Mouse (Mus musculus) CD4-positive naive resting alpha-beta T cell, adult 57 days (primary cell): ENCODE data around the gene Casp9. TPM values are rescaled to one million over a fixed set of nuclear protein-coding genes. Genes with fewer than 3 reads are reported as not detected.

Experiments
- total RNA-seq: library from RNA; stranded (reverse); gene quantifications from one replicate; pipeline ENCODE4 v1.2.4, GENCODE M21; 2023

Gene Casp9
- total RNA-seq: 9.7 TPM

DNA sequence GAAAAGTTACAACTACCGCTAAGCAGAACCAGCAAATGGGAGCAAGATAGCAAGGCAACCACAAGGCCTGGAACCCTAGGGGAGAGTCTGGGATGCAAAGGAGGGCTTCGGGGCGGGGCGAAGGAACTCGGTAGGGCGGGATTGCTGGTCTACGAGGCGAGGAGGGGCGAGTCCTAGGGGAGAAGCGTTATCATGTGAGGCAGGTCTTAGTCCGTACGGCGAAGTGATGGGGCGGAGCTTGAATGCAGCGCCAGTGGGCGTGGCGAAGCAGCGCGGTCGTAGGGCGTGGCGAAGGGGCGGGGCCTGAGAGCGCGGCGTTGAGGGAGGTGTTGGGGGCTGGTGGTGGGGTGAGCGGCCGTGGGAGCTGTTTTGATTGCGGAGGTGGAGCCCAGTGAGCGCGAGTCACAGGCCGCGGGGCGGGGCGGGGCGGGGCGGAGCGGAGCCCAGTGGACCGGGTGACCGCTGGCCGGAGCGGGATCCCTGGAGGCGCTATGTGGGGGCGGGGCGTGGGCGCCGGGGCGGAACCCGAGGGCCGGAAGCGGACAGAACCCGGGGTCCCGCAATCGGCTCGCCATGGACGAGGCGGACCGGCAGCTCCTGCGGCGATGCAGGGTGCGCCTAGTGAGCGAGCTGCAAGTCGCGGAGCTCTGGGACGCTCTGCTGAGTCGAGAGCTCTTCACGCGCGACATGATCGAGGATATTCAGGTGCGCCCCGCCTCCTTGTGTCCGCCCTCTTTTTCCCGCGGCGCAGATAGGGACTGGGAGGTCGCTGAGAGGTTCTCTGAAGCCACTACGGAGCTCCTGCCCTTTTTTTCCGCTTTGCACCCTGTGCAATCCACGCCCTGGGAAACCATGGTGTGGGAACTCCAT lies at the start of gene Casp9:
Gene Casp9, plus strand, starts transcription at position 331 of the 870 bp plus-strand sequence.

DNA sequence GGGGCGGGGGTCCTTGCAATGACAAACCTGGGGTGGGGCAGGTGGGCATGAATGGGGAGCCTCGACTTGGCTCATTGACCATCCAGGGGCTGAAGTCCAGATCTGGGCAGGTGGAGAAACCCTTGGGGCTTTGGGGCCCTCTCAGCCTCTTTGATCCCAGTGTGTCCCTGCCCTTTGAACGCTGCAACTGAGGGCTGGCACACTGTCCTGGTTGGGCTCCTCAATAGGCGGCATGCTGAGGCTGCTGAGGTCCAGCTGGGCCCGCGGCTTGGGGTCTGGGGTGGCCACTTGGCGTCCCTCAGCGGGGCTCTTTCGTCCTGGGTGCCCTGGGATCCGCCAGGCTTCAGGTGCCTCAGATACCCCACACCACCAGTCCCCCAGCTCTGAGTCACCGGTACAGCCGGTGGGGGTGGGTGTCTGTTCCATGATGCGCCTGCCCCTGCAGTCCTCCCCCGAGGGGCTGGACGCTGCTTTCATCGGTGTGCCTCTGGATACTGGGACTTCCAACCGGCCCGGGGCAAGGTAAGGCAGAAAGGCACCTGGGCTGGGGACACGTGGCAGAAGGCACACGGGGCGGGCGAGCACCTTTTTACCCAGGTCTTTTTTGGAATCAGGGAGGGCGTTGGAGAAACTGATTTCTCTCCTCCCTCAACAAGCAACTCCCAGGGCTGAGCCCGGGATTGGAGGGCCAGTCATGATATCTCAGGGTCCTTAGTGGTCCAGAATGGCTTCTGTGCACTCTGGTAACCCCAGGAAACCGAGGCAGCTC lies 46.6 kb upstream of the Casp9 start, which contains the start of gene Agmat:
Gene Agmat, plus strand, starts transcription at position 95 of the 769 bp plus-strand sequence.

DNA sequence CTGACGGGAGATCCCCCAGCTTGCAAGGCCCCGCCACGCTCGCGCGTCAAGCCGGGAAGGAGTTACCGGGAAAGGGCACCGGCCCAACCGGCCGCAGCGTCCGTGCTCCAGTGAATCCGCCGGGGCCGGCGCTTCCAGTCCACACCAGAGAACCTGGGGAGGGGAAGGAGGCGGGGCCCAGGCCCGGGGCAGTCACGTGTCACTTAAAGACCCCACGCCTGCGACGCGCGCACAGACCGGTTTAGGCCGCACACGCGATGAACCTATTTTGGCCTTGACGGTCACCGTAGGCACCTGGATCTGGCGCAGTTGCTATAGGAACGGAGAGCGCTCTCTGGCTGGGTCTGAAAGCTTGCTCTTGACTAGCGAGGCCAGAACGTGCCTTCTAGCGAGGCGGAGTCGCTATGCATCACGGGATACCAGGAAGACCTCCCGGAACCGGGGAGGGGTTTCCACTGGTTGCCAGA lies 2.9 kb upstream of the Casp9 start, which contains the start of gene Dnajc16:
Gene Dnajc16, minus strand, starts transcription at position 408 of the 467 bp plus-strand sequence.

GRCm38 (mm10) chr4:141826060-141826459 lies 32.6 kb downstream of the Casp9 start, which contains the start of gene Cela2a:
Cela2a (minus strand) TSS chr4:141826160.

GRCm38 (mm10) chr4:141845999-141846398 lies 52.6 kb downstream of the Casp9 start, which contains the start of gene Ctrc:
Ctrc (minus strand) TSS chr4:141846359.

Other genes with a start within 250 kb of the Casp9 start
- not detected for gene Fblim1, start 187.5 kb upstream of the Casp9 start, total RNA-seq
- not detected for gene Tmem82, start 175.0 kb upstream of the Casp9 start, total RNA-seq
- gene Slc25a34, start 169.8 kb upstream of the Casp9 start, total RNA-seq: not detected
- gene Plekhm2, start 128.7 kb upstream of the Casp9 start, total RNA-seq: 36.7 TPM
- gene Rsc1a1, start 108.0 kb upstream of the Casp9 start, total RNA-seq: 7.3 TPM
- 37.8 TPM for gene Ddi2, start 70.2 kb upstream of the Casp9 start, total RNA-seq
- not detected for gene Agmat, start 46.9 kb upstream of the Casp9 start, total RNA-seq
- 8.6 TPM for gene Dnajc16, start 2.7 kb upstream of the Casp9 start, total RNA-seq
- gene Cela2a, start 32.5 kb downstream of the Casp9 start, total RNA-seq: 4.9 TPM
- not detected for gene Ctrc, start 52.7 kb downstream of the Casp9 start, total RNA-seq
- gene Efhd2, start 81.3 kb downstream of the Casp9 start, total RNA-seq: 38.9 TPM
- gene Fhad1, start 221.5 kb downstream of the Casp9 start, total RNA-seq: not detected